Mouse (Mus musculus) forelimb bud, embryonic 11.5 days (tissue): ENCODE data around the gene Ddx47.

Source experiments
- DNase-seq: peaks from one replicate; pipeline ENCODE4 v3.0.0-alpha.2; 2012; ENCODE audit warnings: low read depth, low spot score

Gene Ddx47

GRCm38 (mm10) chr6:135006372-135006771, 5.0 kb upstream of the Ddx47 start:
- DNase-seq, result no peak

- no peak for DNase-seq
Observed at GRCm38 (mm10) chr6:135011734-135012116, 313 bp downstream of the Ddx47 start.

- DNase-seq, result no peak
Observed at GRCm38 (mm10) chr6:135017211-135017610, 5.8 kb downstream of the Ddx47 start.

GRCm38 (mm10) chr6:135019564-135019963, 8.2 kb downstream of the Ddx47 start:
- no peak for DNase-seq

- no peak for DNase-seq
Observed at GRCm38 (mm10) chr6:135021633-135022032, 10.2 kb downstream of the Ddx47 start.

GRCm38 (mm10) chr6:135023379-135023778, 12.0 kb downstream of the Ddx47 start:
- no peak for DNase-seq

DNA sequence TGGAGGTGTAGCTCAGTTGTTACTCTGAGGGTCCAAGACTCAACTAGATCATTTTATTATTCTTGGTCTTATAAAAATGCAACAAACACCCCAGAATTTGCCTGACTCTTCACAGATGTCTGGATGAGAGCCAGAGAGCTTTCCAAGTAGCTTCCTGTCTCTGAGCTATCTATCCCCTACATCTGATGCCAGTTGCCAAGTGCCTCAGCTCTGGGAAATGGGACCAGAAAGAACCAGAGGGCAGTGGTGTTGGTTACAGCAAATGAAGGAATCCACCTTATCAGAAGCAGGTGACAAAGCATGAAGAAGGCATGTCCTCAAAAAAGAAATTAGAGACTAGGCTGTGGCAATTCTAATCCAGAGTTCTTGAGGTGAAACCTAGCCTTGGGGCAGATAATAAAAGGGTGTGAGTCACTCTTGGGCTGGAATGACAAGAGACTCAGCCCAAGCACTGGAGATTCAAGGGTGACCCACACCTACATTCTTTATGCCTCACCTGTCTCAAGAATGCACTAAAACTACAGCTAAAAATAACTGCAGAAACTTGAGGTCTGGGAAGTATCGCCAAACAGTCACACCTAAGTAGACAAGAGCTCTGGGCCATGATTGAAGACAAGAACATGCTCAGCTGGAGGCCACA, 13.5 kb downstream of the Ddx47 start:
- DNase-seq, result no peak

GRCm38 (mm10) chr6:135026232-135026631, 14.8 kb downstream of the Ddx47 start:
- no peak for DNase-seq

DNA sequence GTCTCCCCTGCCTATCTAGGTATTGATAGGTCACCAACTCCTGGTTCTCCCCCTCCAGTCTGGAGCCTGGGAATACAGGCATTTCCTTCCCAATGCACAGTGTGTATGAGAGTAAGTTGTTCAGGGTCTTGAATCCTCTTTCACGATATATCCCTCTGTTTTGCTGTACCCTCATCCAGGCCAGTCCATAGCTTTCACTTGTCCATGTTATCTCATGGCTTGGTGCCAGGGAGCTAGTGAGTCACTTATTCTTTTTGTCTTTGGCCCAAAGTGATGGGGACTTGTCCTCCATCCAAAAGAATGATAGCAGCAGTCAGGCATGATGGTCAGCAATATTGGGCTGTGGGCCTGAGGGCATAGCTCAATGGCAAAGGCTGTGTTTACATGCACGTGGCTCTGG, 15.3 kb downstream of the Ddx47 start:
- DNase-seq, result no peak

GRCm38 (mm10) chr6:135029246-135029645, 17.8 kb downstream of the Ddx47 start:
- peak; percentile 37 for DNase-seq

- DNase-seq, result no peak
Observed at GRCm38 (mm10) chr6:135038674-135039073, 27.3 kb downstream of the Ddx47 start.

GRCm38 (mm10) chr6:135040275-135040871, 29.0 kb downstream of the Ddx47 start:
- DNase-seq, result peak; percentile 18

GRCm38 (mm10) chr6:135041930-135042329, 30.5 kb downstream of the Ddx47 start:
- DNase-seq, result no peak

DNA sequence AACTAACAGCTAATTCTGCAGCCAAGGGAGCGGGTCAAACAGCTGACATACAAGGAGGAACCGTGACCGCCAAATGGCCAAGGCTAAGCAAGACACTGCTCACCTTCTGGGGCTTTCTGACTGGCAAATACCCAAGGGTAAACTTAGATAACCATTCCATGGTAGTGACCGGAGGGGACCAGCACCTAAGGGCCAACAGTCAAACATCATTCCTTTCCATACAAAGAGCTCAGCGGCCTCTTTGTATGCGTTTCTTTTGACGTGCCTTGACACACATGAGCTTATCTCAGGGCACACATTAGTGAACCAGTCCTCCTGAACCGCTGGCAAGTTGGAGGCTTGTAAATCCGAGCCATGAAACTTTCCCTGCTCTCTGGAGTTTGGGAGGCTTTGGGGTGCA, 35.9 kb downstream of the Ddx47 start:
- DNase-seq, result no peak

GRCm38 (mm10) chr6:135048509-135048908, 37.1 kb downstream of the Ddx47 start:
- no peak for DNase-seq

DNA sequence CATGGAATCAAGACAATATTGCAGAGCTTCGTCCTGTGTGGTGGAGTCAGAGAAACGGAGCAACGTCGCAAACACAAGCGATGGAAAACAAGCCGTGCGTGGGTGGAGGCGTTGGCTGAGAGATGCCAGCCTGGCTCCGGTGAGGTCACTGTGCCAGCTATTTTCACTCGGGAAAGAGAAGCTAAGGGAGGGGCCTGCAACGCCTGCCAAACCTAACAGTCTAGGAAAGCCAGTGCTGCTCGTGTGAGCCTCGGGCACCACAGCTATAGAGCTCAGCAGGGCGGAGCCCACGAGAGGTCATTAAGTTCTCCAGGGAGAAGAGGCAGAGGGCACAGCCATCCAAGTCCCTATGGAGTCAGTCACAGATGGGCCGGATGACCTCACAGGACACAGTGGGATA, 37.5 kb downstream of the Ddx47 start:
- DNase-seq, result no peak

- no peak for DNase-seq
Observed at GRCm38 (mm10) chr6:135053789-135054188, 42.4 kb downstream of the Ddx47 start.

GRCm38 (mm10) chr6:135055882-135056281, 44.5 kb downstream of the Ddx47 start:
- DNase-seq, result no peak

GRCm38 (mm10) chr6:135060728-135061127, 49.3 kb downstream of the Ddx47 start:
- no peak for DNase-seq

DNA sequence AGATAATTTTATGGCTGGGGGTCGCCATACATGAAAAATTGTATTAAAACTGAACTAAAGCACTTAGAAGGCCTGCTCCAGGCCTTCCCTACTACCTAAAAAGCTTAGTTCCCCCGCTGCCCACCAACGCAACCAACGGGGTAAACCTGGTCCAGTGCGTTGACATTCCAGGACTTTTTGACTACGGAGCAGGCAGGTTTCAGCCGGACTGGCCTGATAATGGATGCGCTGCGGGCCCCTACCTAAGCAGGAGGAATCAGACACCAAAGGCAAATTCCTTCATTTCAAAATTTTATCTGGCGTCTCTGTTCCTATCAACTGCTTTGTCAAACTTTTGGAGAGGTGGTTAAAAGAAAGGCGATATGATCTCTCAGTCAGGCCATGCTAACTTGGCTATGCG, 53.2 kb downstream of the Ddx47 start:
- DNase-seq, result no peak

DNA sequence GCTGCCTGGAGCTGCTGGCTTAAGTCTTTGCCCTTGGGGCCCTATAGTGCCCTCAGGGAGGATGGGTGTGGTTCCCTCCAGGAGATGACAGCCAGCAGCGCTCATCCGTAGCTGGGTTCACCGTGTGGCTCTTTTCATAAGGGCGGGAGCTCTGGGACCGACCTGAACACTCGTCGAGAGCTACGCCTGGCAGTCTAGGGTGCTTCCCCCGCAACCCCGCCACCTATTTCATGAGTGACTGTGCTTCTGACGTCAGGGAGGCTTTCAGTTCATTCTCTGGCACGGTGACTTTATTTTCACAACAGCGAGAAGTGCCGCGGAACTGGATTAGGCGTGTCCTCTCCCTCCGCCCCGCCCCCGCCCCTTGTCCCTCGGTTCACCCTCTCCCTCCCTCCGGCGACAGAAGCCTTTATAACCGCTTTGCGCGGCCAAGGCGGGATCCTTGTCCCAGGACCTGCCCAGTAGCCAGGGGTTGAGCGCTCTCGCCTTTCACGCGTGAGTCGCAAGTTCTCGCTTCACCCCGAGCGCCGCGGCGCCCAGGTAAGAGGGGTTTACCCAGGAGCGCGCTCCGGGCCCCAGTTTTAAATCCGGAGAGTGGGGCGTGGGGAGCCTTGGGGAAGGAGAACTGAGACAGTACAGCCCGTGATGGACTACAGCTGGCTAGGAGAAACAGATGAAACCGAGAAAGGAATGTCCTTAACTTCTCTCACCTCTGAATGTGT, 54.0 kb downstream of the Ddx47 start, which contains the start of gene Gprc5a:
TSS of gene Gprc5a (plus strand) at position 416 of the 722 bp plus-strand sequence.
- peak; percentile 49 for DNase-seq

DNA sequence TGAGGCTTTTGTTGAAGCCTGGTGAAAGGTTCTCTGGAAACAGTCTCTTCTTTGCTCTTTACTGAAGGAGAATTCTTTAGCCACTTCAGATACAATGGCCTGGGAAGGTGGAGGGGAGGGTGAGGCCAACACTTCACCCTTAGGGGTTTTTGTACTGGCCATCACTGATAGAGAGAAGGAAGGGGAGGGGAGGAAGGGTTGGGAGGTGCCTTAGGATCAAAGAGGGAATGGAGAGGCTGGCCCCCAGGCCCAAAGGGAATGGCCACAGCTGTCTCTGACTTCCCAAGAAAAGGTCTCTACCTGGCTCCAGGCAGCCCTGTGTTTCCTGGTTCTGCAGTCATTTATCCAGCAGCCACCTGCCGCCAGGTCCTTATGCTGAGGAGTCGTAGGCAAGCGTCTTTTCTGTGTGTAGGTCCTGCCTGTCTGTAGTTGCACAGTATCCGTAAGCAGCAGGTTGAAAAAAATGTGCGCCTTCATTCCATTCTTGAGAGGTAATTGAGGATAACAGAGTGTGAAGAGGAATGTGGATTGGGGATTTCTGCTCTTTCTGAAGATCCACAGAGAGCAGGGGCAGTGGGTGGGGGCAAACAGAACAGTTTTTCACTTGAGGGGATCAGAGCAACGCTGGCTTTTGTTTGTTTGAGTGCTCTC, 55.5 kb downstream of the Ddx47 start:
- no peak for DNase-seq
